Comparison of ENCODE assay signal across 22 mouse cellular contexts in genomic region chr5:38791116-38791515, GRCm38 (mm10).
DNase-seq lines count a peak whose midpoint lies in the region; ATAC-seq and TF ChIP-seq lines count a peak whose summit lies in the region.
"Had no signal": no experiment of that assay in that cellular context is flagged by ENCODE, and none has a peak within 500 bp of the region (broad histone marks: within the 10 kb centered on the region; RNA-seq: fewer than 3 reads in every experiment).

No protein-coding gene starts in this region.

- H3K27ac ChIP-seq in hindbrain, postnatal 0 days, result no peak overlapping the region
- no peak overlapping the region for H3K27ac ChIP-seq in hindbrain, embryonic 10.5 days
- H3K27ac ChIP-seq: embryonic facial prominence, embryonic 13.5 days; forebrain, embryonic 12.5 days; heart, embryonic 13.5 days; hindbrain, embryonic 12.5 days; kidney, embryonic 15.5 days had no signal

- 0 out of 2 replicates have a peak, but pooled peaks cover 6% of the 10 kb centered on the region for H3K4me1 ChIP-seq in hindbrain, postnatal 0 days (ENCODE audit: insufficient read depth, low read length)
- H3K4me1 ChIP-seq in hindbrain, embryonic 10.5 days (replicated peaks), result peaks cover 14% of the 10 kb centered on the region

- TF ChIP-seq CTCF in hindbrain, postnatal 0 days (IDR thresholded peaks at IDR 0.05; ENCODE audit: low read depth), result no peak

- peak; percentile 19 for DNase-seq in hindbrain, postnatal 0 days (ENCODE audit: low spot score)
- DNase-seq in hindbrain, embryonic 10.5 days (ENCODE audit: low spot score), result no peak
- peak; percentile 75 for DNase-seq in cerebellum, adult 11-12 months
- peak; percentile 78 for DNase-seq in cerebellum, adult 9-10 months
- peak; percentile 66 to 70 for DNase-seq in cerebellum, postnatal 25 days
- no peak for DNase-seq in frontal cortex, postnatal 36 days (ENCODE audit: low spot score in 2 of 2)
- DNase-seq in neural tube, embryonic 10.5 days (ENCODE audit: extremely low spot score, low spot score), result no peak
- no peak for DNase-seq in urinary bladder, postnatal 36 days (ENCODE audit: low spot score in 2 of 2)
- DNase-seq: adrenal gland, postnatal 25 days; gastrocnemius, postnatal 14 days; heart, postnatal 36 days; kidney, adult 11 months had no signal

- 46% methylated on average over 2 of the region's 2 CpGs for WGBS in hindbrain, postnatal 0 days
- WGBS in hindbrain, embryonic 10.5 days, result 75% methylated on average over 2 of the region's 2 CpGs

- no peaks in the 10 kb centered on the region for H3K27me3 ChIP-seq in hindbrain, postnatal 0 days (ENCODE audit: insufficient read depth, low read length)
- H3K27me3 ChIP-seq in hindbrain, embryonic 10.5 days (ENCODE audit: insufficient read depth, poor library complexity, severe bottlenecking), result no peaks in the 10 kb centered on the region
- H3K27me3 ChIP-seq: CH12.LX; embryonic facial prominence, embryonic 13.5 days; hindbrain, embryonic 12.5 days; kidney, embryonic 15.5 days; Patski had no signal

- no peak overlapping the region for H3K4me2 ChIP-seq in hindbrain, postnatal 0 days (ENCODE audit: low read depth, low read length)
- H3K4me2 ChIP-seq: embryonic facial prominence, embryonic 13.5 days; forebrain, embryonic 12.5 days; heart, embryonic 13.5 days; hindbrain, embryonic 12.5 days; kidney, embryonic 15.5 days had no signal

- H3K4me3 ChIP-seq in hindbrain, postnatal 0 days (ENCODE audit: low read length), result no peak overlapping the region
- H3K4me3 ChIP-seq in hindbrain, embryonic 10.5 days, result no peak overlapping the region
- H3K4me3 ChIP-seq: embryonic facial prominence, embryonic 13.5 days; forebrain, embryonic 12.5 days; heart, embryonic 13.5 days; hindbrain, embryonic 12.5 days; kidney, embryonic 15.5 days had no signal

- no peaks in the 10 kb centered on the region for H3K36me3 ChIP-seq in hindbrain, postnatal 0 days (ENCODE audit: insufficient read depth, low read length)
- H3K36me3 ChIP-seq in hindbrain, embryonic 10.5 days, result no peaks in the 10 kb centered on the region
- H3K36me3 ChIP-seq: embryonic facial prominence, embryonic 13.5 days; forebrain, embryonic 12.5 days; heart, embryonic 13.5 days; hindbrain, embryonic 12.5 days; kidney, embryonic 15.5 days had no signal

- ATAC-seq in hindbrain, postnatal 0 days, result 0 out of 2 replicates have a peak, but pooled peaks have one; percentile 10
- ATAC-seq: activated CD4-positive, CD25-positive, alpha-beta regulatory T cell, adult 4 months; forebrain, embryonic 16.5 days; hindbrain, embryonic 16.5 days; Patski had no signal

- H3K9ac ChIP-seq in hindbrain, postnatal 0 days (replicated peaks; ENCODE audit: low read length), result no peak overlapping the region
- H3K9ac ChIP-seq: embryonic facial prominence, embryonic 13.5 days; forebrain, embryonic 12.5 days; heart, embryonic 13.5 days; hindbrain, embryonic 12.5 days; kidney, embryonic 15.5 days had no signal

- H3K9me3 ChIP-seq in hindbrain, postnatal 0 days (ENCODE audit: low read length), result no peaks in the 10 kb centered on the region
- H3K9me3 ChIP-seq in hindbrain, embryonic 10.5 days, result no peaks in the 10 kb centered on the region
- H3K9me3 ChIP-seq: embryonic facial prominence, embryonic 13.5 days; forebrain, embryonic 12.5 days; heart, embryonic 13.5 days; hindbrain, embryonic 12.5 days; kidney, embryonic 15.5 days had no signal

Comparison
In these comparisons a context has a peak if more than half of its experiments do, and no peak if none do; other contexts are left out.
1. DNase-seq: peak in hindbrain, postnatal 0 days (single experiment), cerebellum, adult 11-12 months (single experiment), cerebellum, adult 9-10 months (single experiment) and cerebellum, postnatal 25 days (2 of 2); none in hindbrain, embryonic 10.5 days (single experiment), frontal cortex, postnatal 36 days (0 of 2), neural tube, embryonic 10.5 days (single experiment) and urinary bladder, postnatal 36 days (0 of 2).